Mouse (Mus musculus) right cerebral cortex, postnatal 25 days (tissue): ENCODE data around the gene Hap1.
"Not testable (repeated sequence)": the region's sequence is repeated elsewhere in the genome, so short reads cannot be mapped to it uniquely, and the experiment has no call there.

Experiments
- DNase-seq: peaks from one replicate; pipeline ENCODE4 v3.0.0; 2022

Gene Hap1

DNA sequence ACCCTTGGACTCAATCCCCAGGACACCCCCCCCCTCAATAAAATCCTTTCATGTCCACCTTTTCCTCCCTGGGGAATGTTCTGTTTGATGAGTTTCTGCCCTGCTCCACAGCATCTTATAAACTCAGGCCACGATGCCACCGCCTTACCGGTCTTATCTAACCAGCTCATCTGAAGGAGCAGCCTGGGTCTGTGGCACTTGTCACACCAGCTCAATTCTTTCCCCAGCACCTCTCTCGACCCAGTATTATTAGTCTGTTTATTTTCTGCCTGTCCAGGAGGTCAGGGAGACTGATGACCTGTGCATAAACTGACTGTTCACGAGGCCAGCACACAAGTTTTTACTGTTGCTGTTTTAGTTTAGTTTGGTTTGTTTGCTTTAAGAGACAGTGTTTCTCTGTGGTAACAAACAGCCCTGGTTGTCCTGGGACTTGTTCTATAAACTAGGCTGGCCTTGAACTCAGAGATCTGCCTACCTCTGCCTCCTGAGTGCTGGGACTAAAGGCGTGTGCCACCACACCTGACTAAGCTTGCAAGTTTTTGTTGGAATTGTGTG lies 38.0 kb downstream of the Hap1 start:
- no peak for DNase-seq

DNA sequence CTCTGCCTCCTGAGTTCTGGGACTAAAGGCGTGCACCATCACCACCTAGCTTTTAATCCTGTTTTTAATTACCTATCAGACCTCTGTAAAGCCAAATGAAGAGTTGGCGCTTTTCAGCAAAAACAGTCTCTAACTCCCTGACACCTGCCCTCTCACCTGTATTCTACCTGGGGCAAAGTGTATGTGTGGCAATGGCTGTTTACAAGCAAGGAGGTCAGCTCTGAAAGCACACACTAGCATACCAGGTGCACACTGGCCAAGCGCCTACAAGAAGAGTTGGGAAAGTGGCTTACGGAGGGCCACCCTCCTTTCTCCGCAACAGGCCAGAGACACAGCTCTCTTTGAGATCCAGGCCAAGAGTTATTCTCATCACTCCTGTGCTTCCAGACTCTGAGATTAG lies 40.5 kb downstream of the Hap1 start:
- no peak for DNase-seq

DNA sequence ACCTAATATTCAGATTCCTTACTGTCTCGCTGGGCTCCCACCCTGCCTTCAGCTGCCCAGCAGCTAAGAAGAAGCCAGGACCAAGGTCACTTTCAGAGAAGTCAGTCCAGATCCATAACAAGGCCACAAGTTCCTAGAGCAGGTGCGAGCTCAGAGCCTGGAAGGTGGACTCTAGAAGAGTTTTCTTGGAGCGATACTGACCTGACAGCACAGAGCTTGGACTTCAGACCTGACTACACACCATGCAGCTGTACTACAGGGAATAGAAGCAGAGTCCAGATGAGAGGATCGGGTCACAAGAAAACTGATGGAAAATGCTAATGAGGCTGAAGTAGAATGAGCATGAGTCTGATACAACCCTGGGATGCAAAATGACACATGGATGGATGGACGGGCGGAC lies 42.5 kb downstream of the Hap1 start:
- no peak for DNase-seq

DNA sequence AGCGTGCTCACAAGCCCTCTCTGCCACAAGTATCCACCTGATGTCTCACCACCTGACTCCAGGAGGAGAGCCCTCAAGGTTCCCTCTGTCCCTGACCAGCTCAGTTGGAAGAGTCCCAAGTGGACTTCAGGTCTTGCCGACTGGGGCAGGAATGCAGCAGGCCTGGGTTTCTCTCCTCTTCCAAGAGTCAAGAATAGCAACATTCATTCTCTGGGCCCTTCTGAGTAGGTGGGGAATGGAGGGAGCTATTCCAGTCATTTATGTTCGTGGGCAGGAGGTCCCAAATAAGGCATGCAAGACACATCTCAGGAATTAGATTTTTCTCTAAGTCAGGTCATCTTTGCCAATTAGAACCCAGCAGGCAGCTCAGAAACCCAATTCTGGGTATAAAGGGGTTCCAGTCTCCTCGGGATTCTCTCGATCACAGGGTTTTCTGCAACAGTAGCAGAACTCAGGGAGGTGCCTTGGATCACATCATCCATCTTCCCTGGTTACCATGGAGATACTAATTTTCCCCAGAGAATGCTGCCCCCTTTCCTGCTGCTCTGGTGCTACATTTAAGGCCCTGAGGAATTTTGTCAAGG lies 43.7 kb downstream of the Hap1 start:
- peak; percentile 44 for DNase-seq

DNA sequence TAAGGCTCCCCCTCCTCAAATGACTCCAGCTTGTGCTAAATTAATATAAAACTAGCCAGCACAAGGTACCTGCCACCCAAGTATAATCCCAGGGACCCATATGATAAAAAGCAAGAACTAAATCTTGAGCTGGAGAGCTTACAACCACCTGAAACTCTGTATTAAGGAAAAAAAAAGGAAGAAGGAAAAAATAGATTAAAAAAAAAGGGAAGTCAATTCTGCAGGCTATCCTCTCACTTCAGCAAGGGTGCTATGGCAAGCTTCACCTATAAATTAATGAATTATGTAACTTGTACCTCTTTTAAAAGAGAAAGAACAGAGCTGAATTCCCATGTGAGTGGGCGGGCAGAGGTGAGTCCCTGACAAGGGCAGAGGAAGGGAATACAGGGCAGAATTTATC lies 44.3 kb downstream of the Hap1 start:
- no peak for DNase-seq

DNA sequence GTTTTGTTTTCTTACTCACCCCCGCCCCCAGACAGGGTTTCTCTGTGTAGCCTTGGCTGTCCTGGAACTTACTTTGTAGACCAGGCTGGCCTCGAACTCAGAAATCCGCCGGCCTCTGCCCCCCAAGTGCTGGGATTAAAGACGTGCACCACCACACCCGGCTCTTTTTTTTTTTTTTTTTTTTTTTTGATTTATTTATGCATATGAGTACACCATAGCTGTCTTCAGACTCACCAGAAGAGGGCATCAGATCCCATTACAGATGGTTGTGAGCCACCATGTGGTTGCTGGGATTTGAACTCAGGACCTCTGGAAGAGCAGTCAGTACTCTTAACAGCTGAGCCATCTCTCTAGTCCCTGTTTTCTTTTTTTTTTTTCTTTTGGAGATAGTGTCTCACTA lies 47.3 kb downstream of the Hap1 start:
- DNase-seq: not testable (repeated sequence)

DNA sequence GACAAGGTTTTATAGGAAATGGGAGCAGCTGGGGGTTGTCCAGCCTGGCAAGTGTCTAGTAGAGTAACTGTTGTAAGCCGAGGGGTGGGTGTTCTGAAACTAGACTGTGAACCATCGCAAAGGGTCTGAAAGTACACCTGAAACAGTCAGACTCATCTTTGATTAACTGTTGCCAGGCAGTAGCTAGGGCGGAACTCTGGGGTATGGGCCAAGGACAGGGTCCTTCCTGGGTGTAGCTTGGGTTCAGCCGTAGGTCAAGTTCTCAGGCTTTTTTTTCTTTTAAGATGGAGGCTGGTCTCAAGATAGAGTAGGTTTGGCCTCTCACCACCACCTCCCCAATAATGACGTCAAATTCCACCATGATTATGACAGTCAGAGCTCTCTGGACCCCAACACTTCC lies 48.0 kb downstream of the Hap1 start:
- DNase-seq: no peak

DNA sequence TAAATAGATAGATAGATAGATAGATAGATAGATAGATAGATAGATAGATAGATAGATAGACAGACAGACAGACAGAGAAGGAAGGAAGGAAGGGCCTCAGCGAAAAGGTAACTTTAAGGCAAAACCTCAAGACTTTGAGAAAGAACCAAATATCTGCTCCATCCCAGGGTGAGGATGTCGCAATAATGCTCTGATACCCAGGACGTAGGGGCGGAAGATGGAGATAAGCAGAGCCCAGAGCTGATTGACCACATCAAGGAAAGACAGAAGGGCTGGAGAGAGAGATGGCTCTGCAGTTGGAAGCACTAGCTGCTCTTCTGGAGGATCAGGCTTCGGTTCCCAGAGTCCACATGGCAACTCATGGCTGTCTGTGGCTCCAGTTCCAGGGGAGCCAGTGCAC lies 54.6 kb downstream of the Hap1 start:
- no peak for DNase-seq

DNA sequence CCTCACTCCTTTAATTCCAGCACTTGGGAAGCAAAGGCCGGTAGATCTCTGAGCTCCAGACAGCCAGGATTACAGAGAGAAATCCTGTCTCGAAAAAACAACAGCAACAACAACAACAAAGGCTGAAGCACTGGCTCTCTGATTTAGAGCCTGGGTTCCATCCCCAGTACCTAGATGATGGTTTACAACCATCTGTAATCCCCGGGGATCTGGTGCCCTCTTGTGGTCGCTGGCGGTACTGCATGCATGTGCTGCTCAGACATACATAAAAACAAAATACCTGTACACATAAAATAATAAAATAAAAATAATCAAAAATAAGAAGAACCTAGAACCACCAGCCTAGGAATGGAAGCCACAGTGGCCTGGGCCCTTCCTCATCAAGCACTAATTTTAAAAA lies 55.6 kb downstream of the Hap1 start:
- no peak for DNase-seq

DNA sequence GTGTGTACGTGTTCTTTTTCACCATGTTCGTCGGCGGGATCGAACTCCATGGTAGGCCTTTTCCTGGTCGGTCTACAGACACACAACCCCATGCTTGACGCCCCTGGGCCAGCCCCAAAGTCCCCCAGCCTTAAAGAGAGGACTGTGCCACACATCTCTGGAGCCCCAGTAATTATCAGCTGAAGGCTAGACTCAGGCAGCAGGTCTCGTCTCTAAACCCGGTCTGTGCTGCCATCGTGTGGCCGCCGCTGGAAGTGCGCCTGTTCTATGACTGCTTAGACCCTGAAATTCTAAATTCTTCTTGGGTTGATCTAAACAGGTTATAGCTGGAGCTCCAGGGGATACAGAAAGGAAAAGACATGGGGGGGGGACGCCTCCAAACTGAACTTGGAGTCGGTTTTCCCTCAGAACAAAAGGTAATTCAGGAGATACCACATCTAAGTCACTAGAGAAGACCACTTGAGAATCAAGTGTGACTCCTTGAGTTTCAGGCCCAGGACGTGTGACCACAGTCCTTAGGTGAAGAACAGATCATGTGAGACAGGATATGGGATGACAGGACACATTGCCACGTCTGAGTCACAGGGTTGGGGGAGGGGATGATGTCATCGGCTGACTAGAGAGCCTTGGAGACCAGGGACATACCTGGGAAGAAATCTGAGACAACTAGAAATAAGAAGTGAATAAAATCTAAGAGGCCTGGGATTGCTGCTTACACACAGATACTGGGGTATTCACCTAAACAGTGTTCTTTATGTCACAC lies 57.5 kb downstream of the Hap1 start:
- DNase-seq: peak; percentile 66

DNA sequence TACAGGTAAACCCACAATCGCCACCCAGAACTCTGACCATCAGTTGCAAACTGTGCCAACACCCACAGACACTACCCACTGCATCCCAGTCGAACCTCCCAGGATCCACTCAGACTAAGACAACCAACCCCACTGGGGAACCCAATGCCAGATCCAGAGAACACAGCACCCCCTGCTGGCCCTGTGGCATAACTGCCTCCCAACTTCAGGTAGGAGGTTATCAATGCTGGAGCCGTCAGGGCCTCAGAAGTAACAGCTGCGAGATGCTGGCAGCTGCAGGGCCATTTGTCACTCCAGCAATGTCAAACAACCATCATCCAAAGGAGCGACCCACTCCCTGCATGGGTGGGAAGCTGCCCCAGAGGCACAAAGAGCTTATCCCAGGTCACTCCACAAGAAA lies 58.1 kb downstream of the Hap1 start:
- DNase-seq: no peak
